Mouse (Mus musculus): ENCODE data around the gene Nav2.

- TF ChIP-seq GATA1 (IDR thresholded peaks at IDR 0.05; ENCODE audit: borderline replicate concordance, low read length) (no peak), FLI1 (IDR thresholded peaks at IDR 0.05; ENCODE audit: low read length) (no peak)
Observed at GRCm38 (mm10) chr7:49277685-49278084, 369.2 kb downstream of the Nav2 start.
